Mouse (Mus musculus) ES-Bruce4 (cell line): ENCODE data around the gene Cdk8.

ENCODE experiments used
- CTCF ChIP-seq: IDR thresholded peaks from one replicate; pipeline ENCODE4 v1.8.1; 2011; ENCODE audit warnings: low read depth, low read length
- EP300 ChIP-seq: IDR thresholded peaks from 2 replicates; pipeline ENCODE4 v1.6.1; 2011; ENCODE audit warnings: low read depth, low read length; ENCODE audit not compliant: insufficient read depth
- POLR2A ChIP-seq: IDR thresholded peaks from one replicate; pipeline ENCODE4 v1.8.1; 2011; ENCODE audit warnings: low read length; ENCODE audit not compliant: insufficient read depth

DNA sequence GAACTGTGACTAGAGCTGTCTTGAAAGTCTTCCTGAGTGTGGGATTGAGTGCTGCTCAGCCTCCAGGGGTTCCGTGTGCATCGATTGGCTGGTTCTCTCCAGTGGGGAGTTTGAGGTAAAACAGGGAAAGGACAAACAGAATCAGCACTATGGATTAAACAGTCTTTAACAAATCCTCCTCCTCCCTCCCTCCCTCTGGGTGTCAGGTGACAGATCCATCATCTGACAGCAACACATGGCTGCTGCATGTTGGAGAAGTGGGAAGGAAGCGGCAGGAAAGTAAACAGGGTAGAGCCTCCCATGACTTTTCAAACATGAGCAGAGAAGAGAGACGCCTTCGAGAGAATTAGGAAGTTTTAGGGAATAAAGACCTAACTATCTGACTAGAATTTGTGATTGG lies 59.4 kb downstream of the Cdk8 start:
- no peak for TF ChIP-seq CTCF
- TF ChIP-seq POLR2A, result no peak
- TF ChIP-seq EP300, result no peak
